Comparison of ENCODE assay signal across 10 mouse cellular contexts in the genomic region with DNA sequence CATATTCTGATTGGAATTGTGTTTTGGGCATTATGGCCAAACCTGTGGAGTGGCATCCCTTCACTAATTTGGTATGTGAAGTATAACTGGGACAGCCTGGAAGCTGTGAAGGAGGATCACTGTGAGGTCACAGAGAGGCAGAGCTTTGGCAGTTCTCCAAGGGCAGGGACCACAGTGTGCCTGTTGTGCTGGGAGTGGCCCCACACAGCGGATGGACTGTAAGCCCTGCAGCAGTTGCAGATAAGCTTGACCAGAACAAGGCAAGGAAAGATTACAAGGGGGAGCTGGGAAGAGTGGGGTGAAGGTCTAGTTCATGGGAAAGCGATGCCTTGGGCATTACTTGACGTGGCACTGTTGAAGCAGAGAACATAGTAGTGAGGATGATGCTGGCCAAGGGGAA. TPM values are rescaled to one million over a fixed set of nuclear protein-coding genes. Genes with fewer than 3 reads are reported as not detected.
DNase-seq lines count a peak whose midpoint lies in the region; ATAC-seq lines count a peak whose summit lies in the region.
"Had no signal": no experiment of that assay in that cellular context is flagged by ENCODE, and none has a peak within 500 bp of the region (broad histone marks: within the 10 kb centered on the region; RNA-seq: fewer than 3 reads in every experiment).

No protein-coding gene starts in this region.

- no peak for DNase-seq in forebrain, embryonic 11.5 days (ENCODE audit: low spot score)
- peak; percentile 76 for DNase-seq in MN1 (ENCODE audit: low spot score)
- peak; percentile 31 to 54 for DNase-seq in gastrocnemius, adult 8-10 months (ENCODE audit: low spot score in 2 of 2)
- DNase-seq in urinary bladder, postnatal 4 days (ENCODE audit: low spot score in 2 of 2) = peak; percentile 62 to 63

- no peak overlapping the region for H3K4me2 ChIP-seq in forebrain, embryonic 13.5 days
- no peak overlapping the region for H3K4me2 ChIP-seq in forebrain, embryonic 11.5 days (ENCODE audit: low read depth, low read length, severe bottlenecking)
- H3K4me2 ChIP-seq in intestine, embryonic 16.5 days (ENCODE audit: low read depth, low read length) = no peak overlapping the region
- H3K4me2 ChIP-seq in lung, embryonic 15.5 days = no peak overlapping the region
- no peak overlapping the region for H3K4me2 ChIP-seq in forebrain, embryonic 16.5 days (ENCODE audit: low read length)
- H3K4me2 ChIP-seq: embryonic facial prominence, embryonic 12.5 days; limb, embryonic 15.5 days had no signal

- no peak overlapping the region for H3K4me3 ChIP-seq in forebrain, embryonic 13.5 days
- no peak overlapping the region for H3K4me3 ChIP-seq in forebrain, embryonic 11.5 days (ENCODE audit: low read depth, low read length)
- no peak overlapping the region for H3K4me3 ChIP-seq in intestine, embryonic 16.5 days (ENCODE audit: low read length)
- no peak overlapping the region for H3K4me3 ChIP-seq in lung, embryonic 15.5 days
- H3K4me3 ChIP-seq in forebrain, embryonic 16.5 days (replicated peaks; ENCODE audit: low read length) = no peak overlapping the region
- H3K4me3 ChIP-seq: embryonic facial prominence, embryonic 12.5 days; limb, embryonic 15.5 days had no signal

- H3K27me3 ChIP-seq in forebrain, embryonic 13.5 days = no peaks in the 10 kb centered on the region; the same call in 1 of the 2 replicates
- no peaks in the 10 kb centered on the region for H3K27me3 ChIP-seq in forebrain, embryonic 11.5 days (ENCODE audit: control insufficient read depth, insufficient read depth, low read length)
- H3K27me3 ChIP-seq in intestine, embryonic 16.5 days (replicated peaks; ENCODE audit: control insufficient read depth, insufficient read depth, low read length) = no peaks in the 10 kb centered on the region
- H3K27me3 ChIP-seq in lung, embryonic 15.5 days = 0 out of 2 replicates have a peak, but pooled peaks cover under 1% of the 10 kb centered on the region
- H3K27me3 ChIP-seq in forebrain, embryonic 16.5 days (replicated peaks; ENCODE audit: control insufficient read depth, insufficient read depth, low read length) = no peaks in the 10 kb centered on the region
- H3K27me3 ChIP-seq: embryonic facial prominence, embryonic 12.5 days; limb, embryonic 15.5 days had no signal

- ATAC-seq in forebrain, embryonic 13.5 days = no peak
- no peak for ATAC-seq in forebrain, embryonic 11.5 days (replicated peaks; ENCODE audit: low FRiP score)
- ATAC-seq in intestine, embryonic 16.5 days = peak; percentile 57
- ATAC-seq in lung, embryonic 15.5 days (ENCODE audit: borderline replicate concordance, extremely low read depth, low FRiP score, low TSS enrichment) = peak; percentile 16; the same call in 1 of the 2 replicates
- no peak for ATAC-seq in forebrain, embryonic 16.5 days

- peaks cover 33% of the 10 kb centered on the region for H3K36me3 ChIP-seq in forebrain, embryonic 13.5 days (ENCODE audit: poor library complexity, severe bottlenecking)
- H3K36me3 ChIP-seq in forebrain, embryonic 11.5 days (ENCODE audit: control insufficient read depth, insufficient read depth, low read length) = peaks cover 4% of the 10 kb centered on the region; the same call in 1 of the 2 replicates
- H3K36me3 ChIP-seq in intestine, embryonic 16.5 days (ENCODE audit: control insufficient read depth, insufficient read depth, low read length) = peaks cover 7% of the 10 kb centered on the region
- peaks cover 35% of the 10 kb centered on the region for H3K36me3 ChIP-seq in lung, embryonic 15.5 days
- peaks cover 6% of the 10 kb centered on the region for H3K36me3 ChIP-seq in forebrain, embryonic 16.5 days (ENCODE audit: control insufficient read depth, insufficient read depth)

- H3K27ac ChIP-seq in forebrain, embryonic 13.5 days = no peak overlapping the region
- no peak overlapping the region for H3K27ac ChIP-seq in forebrain, embryonic 11.5 days (ENCODE audit: low read depth, low read length)
- H3K27ac ChIP-seq in intestine, embryonic 16.5 days (ENCODE audit: low read length) = no peak overlapping the region
- H3K27ac ChIP-seq in lung, embryonic 15.5 days = no peak overlapping the region
- H3K27ac ChIP-seq in forebrain, embryonic 16.5 days (ENCODE audit: low read length) = no peak overlapping the region
- H3K27ac ChIP-seq: embryonic facial prominence, embryonic 12.5 days; limb, embryonic 15.5 days had no signal

- WGBS in forebrain, embryonic 13.5 days = 73% methylated on average over 3 of the region's 3 CpGs
- 82% methylated on average over 3 of the region's 3 CpGs for WGBS in forebrain, embryonic 11.5 days
- 43% methylated on average over 3 of the region's 3 CpGs for WGBS in intestine, embryonic 16.5 days
- 53% methylated on average over 3 of the region's 3 CpGs for WGBS in lung, embryonic 15.5 days
- WGBS in forebrain, embryonic 16.5 days = 72% methylated on average over 3 of the region's 3 CpGs

- H3K9me3 ChIP-seq in forebrain, embryonic 13.5 days (replicated peaks) = no peaks in the 10 kb centered on the region
- no peaks in the 10 kb centered on the region for H3K9me3 ChIP-seq in forebrain, embryonic 11.5 days (ENCODE audit: control insufficient read depth, low read length)
- H3K9me3 ChIP-seq in intestine, embryonic 16.5 days (ENCODE audit: control insufficient read depth, low read length) = no peaks in the 10 kb centered on the region
- no peaks in the 10 kb centered on the region for H3K9me3 ChIP-seq in lung, embryonic 15.5 days
- no peaks in the 10 kb centered on the region for H3K9me3 ChIP-seq in forebrain, embryonic 16.5 days (ENCODE audit: control insufficient read depth, low read length)
- H3K9me3 ChIP-seq: embryonic facial prominence, embryonic 12.5 days; limb, embryonic 15.5 days had no signal

- peaks cover 42% of the 10 kb centered on the region for H3K4me1 ChIP-seq in forebrain, embryonic 13.5 days
- H3K4me1 ChIP-seq in forebrain, embryonic 11.5 days (replicated peaks; ENCODE audit: control insufficient read depth, insufficient read depth, low read length) = peaks cover 3% of the 10 kb centered on the region; the same call in 1 of the 2 replicates
- H3K4me1 ChIP-seq in intestine, embryonic 16.5 days (ENCODE audit: control insufficient read depth, insufficient read depth, low read length) = peaks cover 31% of the 10 kb centered on the region
- peaks cover 37% of the 10 kb centered on the region for H3K4me1 ChIP-seq in lung, embryonic 15.5 days
- peaks cover 21% of the 10 kb centered on the region for H3K4me1 ChIP-seq in forebrain, embryonic 16.5 days (replicated peaks; ENCODE audit: control insufficient read depth, insufficient read depth, low read length)

- peak overlapping the region; percentile 23; the same call in 1 of the 2 replicates for H3K9ac ChIP-seq in forebrain, embryonic 13.5 days
- H3K9ac ChIP-seq in forebrain, embryonic 11.5 days (ENCODE audit: low read length) = no peak overlapping the region
- no peak overlapping the region for H3K9ac ChIP-seq in intestine, embryonic 16.5 days (ENCODE audit: low read depth, low read length)
- H3K9ac ChIP-seq in lung, embryonic 15.5 days = no peak overlapping the region
- no peak overlapping the region for H3K9ac ChIP-seq in forebrain, embryonic 16.5 days (replicated peaks; ENCODE audit: low read depth, low read length)
- H3K9ac ChIP-seq: embryonic facial prominence, embryonic 12.5 days; limb, embryonic 15.5 days had no signal

RNA-seq across cellular contexts. Expression of gene Sec23ip, which starts 4.0 kb away (rescaled TPM):
- 40.1 and 41.9 TPM in 2 replicates for polyA plus RNA-seq in forebrain, embryonic 13.5 days (2015; fragmentation: Nextera tagmentation; extraction: Ambion mirVana)
- polyA plus RNA-seq in forebrain, embryonic 11.5 days (2014; fragmentation: Nextera tagmentation; extraction: Ambion mirVana) = 44.5 and 45.3 TPM in 2 replicates
- 10 to 100 TPM; 17.2 to 20.0 (median 17.8) TPM for total RNA-seq in gastrocnemius, adult 8-10 months (2022)
- 28.9 and 29.7 TPM in 2 replicates for polyA plus RNA-seq in intestine, embryonic 16.5 days (2015; fragmentation: Nextera tagmentation; extraction: Ambion mirVana)
- polyA plus RNA-seq in lung, embryonic 15.5 days (2015; fragmentation: Nextera tagmentation; extraction: Ambion mirVana) = 37.6 and 38.8 TPM in 2 replicates
- 37.5 and 38.6 TPM in 2 replicates for polyA plus RNA-seq in forebrain, embryonic 16.5 days (2015; fragmentation: Nextera tagmentation; extraction: Ambion mirVana)

RNA-seq across cellular contexts. Expression of gene Mcmbp, which starts 8.5 kb away (rescaled TPM):
- 66.8 and 69.2 TPM in 2 replicates for polyA plus RNA-seq in forebrain, embryonic 13.5 days (2015; fragmentation: Nextera tagmentation; extraction: Ambion mirVana)
- polyA plus RNA-seq in forebrain, embryonic 11.5 days (2014; fragmentation: Nextera tagmentation; extraction: Ambion mirVana) = 86.1 and 90.8 TPM in 2 replicates
- total RNA-seq in gastrocnemius, adult 8-10 months (2022) = 10 to 100 TPM; 14.2 to 16.2 (median 15.8) TPM
- 35.3 and 40.2 TPM in 2 replicates for polyA plus RNA-seq in intestine, embryonic 16.5 days (2015; fragmentation: Nextera tagmentation; extraction: Ambion mirVana)
- polyA plus RNA-seq in lung, embryonic 15.5 days (2015; fragmentation: Nextera tagmentation; extraction: Ambion mirVana) = 66.9 and 67.3 TPM in 2 replicates
- polyA plus RNA-seq in forebrain, embryonic 16.5 days (2015; fragmentation: Nextera tagmentation; extraction: Ambion mirVana) = 59.0 and 60.8 TPM in 2 replicates

Comparison
In these comparisons a context has a peak if more than half of its experiments do, and no peak if none do; other contexts are left out.
1. ATAC-seq: peak in intestine, embryonic 16.5 days (single experiment) and lung, embryonic 15.5 days (single experiment); none in forebrain, embryonic 13.5 days (single experiment), forebrain, embryonic 11.5 days (single experiment) and forebrain, embryonic 16.5 days (single experiment).